Mouse (Mus musculus): Measurements from ENCODE around the gene Chchd2.
"Not testable (repeated sequence)": the region's sequence is repeated elsewhere in the genome, so short reads cannot be mapped to it uniquely, and the experiment has no call there.

Gene Chchd2

DNA sequence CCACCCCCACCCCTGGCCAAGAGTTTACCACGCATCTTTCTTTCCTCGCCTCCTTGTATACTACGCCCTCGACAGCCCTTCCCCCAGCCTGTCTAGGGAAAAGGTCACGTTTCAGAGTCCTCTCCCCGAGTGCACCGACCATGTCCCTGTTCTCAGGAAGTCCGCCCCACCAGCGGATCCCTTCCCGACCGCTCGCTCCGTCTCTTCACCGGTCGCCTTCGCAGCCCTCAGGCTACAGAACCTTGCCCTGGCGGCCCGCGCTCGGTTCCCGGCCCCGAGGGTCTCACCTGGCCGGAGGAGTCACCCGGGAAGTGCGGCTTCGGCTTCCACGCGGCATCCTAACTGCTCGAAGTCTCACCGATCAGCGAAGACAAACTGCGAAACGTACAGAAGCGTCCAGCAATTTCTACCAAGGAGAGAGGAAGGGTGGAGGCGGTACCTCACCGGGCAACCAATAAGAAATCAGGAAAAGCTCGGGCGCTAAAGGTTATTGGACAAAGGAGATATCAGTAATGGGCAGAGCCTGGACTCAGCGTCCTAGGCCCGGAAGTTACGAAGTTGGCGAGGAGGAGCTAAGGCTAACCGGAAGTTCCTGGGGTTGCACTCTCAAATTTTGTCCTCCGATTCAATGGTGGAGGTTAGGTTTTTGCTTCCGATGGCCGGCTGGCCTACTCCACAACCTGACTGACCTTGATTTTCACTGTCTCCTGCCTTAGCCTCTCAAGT lies at the start of gene Chchd2:
Gene Chchd2 (minus strand): TSS at position 560 of the 726 bp plus-strand sequence.
- DNase-seq, result peak; percentile 94 to 97

- no peak for DNase-seq
These were observed 49.7 kb upstream of the Chchd2 start for GRCm38 (mm10) chr5:129936941-129937340.

DNA sequence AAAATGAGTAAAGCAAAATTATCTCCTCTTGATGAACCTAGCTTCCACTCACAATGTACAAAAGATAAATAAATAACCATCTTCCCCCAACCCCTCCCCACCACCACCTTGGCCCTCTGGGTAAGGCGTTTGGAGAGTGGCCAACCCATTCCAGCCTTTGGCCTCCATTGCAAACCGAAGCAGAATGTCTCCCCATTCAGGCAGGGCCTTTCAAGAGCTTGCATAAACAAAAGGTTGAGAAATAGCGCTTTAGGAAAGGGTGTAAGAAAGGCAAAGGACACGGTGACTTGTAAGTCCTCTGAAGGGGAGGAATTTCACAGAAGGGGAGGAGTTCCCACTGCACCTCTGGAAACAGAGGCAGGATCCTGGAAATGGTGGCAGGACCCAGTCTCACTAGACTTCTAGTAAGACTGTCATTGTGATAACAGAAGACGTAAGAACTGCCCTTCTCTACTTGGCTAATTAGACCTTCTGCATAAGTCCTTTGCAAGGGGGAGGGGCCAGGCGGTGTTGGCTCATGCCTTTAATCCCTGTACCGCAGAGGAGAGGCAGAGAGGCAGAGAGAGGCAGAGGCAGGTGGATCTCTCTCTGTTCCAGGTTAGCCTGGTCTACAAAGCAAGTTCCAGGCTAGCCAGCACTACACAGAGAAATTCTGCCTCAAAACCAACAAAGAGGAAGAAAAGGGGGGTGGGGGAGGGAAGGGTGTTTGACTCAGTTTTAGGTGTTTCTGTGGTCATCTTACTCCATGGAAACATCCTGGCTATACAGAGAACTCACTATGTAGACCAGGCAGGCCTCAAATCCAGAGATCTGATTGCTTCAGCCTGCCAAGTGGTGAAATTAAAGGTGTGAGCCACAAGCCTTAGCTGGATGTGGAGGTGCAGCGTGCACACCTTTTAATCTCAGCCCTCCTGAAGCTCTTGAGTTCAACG lies 42.9 kb upstream of the Chchd2 start:
- DNase-seq, result peak; percentile 80 to 86

GRCm38 (mm10) chr5:129925933-129926332 lies 38.7 kb upstream of the Chchd2 start:
- peak; percentile 23 to 51 for DNase-seq

DNA sequence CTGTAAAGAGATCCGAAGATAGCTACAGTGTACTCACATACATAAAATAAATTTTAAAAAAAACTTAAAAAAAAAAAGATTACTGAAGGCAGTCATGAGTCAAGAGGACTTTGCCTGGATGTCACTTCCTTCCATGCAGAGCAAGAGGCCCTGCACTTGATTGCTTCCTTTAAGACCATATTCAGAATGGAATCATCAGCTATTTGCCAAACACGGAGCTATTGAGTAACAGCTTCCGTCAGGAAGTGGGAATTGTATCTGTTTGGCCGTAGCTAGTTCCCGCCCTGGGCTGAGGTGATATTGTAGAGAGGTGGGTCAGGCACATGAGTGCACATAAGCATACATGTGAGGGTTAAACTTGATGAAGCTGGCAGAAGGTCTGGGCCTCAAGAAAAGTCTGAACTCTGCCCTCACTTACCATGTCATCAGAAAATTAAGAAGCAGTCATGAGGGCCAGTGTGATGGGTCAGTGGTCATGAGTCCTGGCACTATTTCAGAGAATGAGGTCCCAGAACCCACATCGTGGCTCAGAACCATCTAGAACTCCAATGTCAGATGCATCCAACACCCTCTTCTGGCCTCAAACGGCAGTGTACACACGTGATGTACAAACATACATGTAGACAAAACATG lies 37.7 kb upstream of the Chchd2 start:
- DNase-seq, result peak; percentile 36 to 65

DNA sequence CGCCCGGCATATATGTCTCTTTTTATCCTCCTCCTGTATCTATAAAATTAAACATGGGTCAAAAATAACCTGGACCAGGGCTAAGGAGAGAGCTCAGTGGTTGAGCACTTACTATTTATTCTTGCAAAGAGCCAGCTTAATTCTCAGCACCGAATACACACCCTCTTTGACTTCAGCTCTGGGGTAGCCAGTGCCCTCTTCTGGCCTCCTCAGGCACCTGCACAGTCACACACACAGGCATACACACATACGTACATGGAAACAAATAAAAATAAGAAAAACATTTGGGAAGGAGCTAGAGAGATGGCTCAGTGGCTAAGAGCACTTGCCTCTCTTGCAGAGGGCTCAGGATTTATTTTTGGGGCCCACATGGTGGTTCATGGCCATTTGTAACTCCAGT lies 34.7 kb upstream of the Chchd2 start:
- DNase-seq, result no peak

GRCm38 (mm10) chr5:129919320-129919719 lies 32.0 kb upstream of the Chchd2 start:
- DNase-seq, result no peak

- peak in 1 of 2 experiments; percentile 17 for DNase-seq
These were observed 31.5 kb upstream of the Chchd2 start for GRCm38 (mm10) chr5:129918752-129919151.

DNA sequence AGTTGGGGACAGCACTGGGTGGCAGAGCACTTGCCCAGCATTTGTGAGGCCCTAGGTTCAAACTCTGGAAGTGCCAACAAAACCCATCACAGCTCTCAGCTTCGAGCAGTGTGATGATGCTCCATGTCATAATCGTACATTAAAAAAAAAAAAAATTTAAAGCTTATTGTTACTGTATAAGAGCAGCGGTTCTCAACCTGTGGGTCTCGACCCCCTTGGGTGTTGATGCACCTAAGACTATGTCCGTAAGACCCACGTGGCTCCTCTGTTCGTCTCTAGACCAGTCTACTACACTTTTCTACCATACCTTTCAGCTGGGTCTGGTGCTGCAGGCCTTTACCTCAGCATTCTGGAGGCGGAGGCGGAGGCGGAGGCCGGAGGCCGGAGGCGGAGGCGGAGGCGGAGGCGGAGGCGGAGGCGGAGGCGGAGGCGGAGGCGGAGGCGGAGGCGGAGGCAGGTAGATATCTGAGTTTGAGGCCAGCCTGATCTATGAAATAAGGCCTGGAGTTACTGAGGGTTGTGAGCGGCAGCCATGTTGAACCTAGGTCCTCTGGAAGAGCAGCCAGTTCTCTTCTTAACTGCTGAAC lies 30.9 kb upstream of the Chchd2 start:
- DNase-seq, result no peak

DNA sequence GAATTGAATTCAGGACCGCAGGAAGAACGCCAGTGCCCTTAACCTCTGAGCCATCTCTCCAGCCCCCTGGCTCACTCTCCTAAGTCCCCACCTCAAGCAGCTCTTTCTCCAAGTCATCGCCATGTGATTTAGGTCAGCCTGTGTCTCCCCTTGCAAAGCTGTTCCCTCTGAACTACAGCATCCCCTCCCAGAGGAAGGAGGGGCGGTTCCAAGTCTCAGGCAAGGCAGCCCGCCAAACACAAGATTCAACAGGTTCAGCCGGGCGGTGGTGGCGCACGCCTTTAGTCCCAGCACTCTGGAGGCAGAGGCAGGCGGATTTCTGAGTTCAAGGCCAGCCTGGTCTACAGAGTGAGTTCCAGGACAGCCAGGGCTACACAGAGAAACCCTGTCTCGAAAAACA lies 28.2 kb upstream of the Chchd2 start:
- not testable (repeated sequence) for DNase-seq

GRCm38 (mm10) chr5:129914024-129914423 lies 26.8 kb upstream of the Chchd2 start:
- peak; percentile 29 to 40 for DNase-seq

- DNase-seq, result no peak
These were observed 22.3 kb upstream of the Chchd2 start for GRCm38 (mm10) chr5:129909591-129909990.

GRCm38 (mm10) chr5:129909147-129909546 lies 21.9 kb upstream of the Chchd2 start:
- DNase-seq, result no peak

DNA sequence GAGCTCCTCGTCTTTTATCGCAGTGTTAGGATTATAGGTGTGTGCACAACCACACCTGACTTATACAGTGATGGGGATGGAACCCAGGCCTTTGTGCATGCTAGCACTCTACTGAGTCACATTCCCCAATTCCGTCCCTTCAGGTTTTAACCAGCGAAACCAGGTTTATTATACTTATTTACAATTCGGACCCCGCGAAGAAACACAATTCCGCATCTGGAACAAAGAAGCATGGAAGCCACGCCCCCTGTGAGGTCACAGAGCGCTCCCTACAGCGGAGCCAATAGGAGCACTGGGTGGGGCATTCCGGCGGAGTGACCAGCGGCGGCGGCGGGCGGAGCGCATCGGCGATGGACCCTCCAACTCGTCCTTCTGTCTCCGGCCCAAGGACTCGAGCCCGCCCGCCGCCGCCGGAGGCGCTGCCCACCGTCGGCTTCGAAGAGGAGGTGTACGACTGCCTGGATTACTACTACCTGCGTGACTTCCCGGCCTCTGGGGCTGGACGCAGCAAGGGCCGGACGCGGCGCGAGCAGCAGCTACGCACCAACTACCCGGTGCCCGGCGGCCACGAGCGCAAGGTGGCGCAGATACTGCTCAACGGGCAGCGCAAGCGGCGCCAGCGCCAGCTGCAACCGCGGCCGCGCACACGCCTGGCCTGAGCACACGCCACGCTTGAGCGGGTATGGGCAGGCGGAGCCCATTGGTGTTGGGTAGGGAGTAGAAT lies 21.1 kb upstream of the Chchd2 start, which contains the start of gene Nupr1l:
Gene Nupr1l (plus strand): TSS at position 299 of the 724 bp plus-strand sequence.
- DNase-seq, result peak; percentile 96 to 97

- DNase-seq, result no peak
These were observed 20.5 kb upstream of the Chchd2 start for GRCm38 (mm10) chr5:129907775-129908174.

DNA sequence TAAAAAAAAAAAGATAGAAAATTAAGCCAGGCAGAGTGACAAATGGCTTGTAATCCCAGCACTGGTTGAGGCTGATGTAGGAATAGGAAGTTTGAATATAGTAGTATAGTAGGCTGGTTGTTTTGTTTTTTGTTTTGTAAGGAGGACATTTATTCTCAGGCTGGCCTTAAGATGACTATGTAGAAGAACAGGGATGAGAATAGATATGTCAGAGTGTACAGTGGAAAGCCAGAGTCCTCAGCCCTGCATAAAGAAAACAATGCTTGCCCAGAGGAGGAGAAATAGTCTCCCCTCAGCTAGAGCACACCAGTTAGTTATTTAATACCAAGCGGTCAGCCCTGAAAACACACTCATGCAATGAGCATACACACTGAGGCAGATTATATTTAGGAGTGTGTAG lies 11.2 kb upstream of the Chchd2 start, which contains the start of gene Phkg1:
Gene Phkg1 (minus strand): TSS at position 101 of the 400 bp plus-strand sequence.
- no peak for DNase-seq

DNA sequence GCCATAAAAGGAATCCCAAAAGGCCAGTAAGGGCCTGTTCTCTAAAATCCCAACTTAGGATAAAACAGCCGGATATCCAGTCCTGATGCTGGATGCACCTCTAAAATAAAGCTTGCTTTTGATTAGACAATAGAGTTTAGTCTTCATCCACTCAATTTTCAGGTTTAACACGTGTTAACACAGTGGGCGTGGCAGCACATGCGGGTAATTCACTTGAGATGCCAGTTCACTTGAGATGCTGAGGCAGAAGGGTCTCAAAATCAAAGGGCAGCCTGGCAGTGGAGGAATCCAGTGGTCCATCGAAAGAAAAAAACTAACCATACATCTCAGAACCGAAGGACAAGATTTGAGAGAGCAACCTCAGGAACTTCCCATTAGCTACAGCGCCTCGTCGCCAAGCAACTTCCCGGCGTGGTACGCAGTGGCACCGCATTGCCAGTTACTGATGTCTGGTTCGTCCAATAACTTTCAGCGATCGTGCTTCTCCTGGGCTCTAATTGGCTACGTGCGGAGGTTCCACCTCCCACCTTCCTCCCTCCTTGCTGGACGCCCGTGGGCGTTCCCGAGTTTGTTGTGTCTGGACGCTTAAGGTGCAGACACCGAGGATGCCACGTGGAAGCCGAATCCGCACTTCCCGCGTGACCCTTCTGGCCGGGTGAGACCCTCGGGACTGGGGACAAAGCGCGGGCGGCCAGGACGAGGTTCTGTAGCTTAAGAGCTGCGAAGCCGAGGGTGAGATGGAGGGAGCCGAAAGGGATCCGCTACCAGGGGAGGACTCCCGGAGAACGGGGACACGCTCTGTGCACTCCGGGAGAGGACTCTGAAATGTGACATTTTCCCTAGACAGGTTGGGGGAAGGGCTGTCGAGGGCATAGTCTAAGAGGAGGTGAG lies 8.2 kb upstream of the Chchd2 start, which contains the start of gene Zbed5:
Gene Zbed5 (plus strand): TSS at position 526 of the 891 bp plus-strand sequence.
- peak; percentile 92 to 95 for DNase-seq

DNA sequence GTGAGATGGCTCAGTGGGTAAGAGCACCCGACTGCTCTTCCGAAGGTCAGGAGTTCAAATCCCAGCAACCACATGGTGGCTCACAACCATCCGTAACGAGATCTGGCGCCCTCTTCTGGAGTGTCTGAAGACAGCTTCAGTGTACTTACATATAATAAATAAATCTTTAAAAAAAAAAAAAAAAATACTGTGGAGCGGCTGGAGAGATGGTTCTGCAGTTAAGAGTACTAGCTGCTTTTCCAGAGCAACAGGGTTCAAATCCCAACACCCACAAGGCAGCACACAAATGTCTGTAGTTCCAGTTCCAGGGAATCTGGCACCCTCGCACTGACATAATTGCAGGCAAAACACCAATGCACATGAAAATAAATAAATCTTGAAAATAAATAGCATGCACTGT lies 3.1 kb upstream of the Chchd2 start:
- not testable (repeated sequence) for DNase-seq

DNA sequence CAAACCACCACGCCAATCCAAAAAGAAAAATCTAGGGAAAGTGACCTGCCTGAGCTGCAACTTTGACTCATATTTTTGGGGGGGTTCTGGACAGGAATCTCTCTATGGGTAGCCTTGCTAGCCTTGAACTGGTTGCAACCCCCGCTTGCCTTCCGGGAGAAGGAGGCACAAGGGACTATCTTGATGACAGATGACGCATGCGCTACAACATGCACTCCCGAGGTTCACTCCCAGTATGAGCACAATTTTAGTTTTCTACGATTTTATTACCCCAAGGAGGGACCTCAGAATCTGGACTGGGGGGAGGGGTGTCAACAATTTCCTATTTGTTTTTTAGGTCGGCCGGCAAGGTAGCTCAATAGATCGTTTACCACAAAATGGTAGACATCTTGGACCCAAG lies 999 bp downstream of the Chchd2 start:
- DNase-seq, result peak in 1 of 2 experiments; percentile 44

DNA sequence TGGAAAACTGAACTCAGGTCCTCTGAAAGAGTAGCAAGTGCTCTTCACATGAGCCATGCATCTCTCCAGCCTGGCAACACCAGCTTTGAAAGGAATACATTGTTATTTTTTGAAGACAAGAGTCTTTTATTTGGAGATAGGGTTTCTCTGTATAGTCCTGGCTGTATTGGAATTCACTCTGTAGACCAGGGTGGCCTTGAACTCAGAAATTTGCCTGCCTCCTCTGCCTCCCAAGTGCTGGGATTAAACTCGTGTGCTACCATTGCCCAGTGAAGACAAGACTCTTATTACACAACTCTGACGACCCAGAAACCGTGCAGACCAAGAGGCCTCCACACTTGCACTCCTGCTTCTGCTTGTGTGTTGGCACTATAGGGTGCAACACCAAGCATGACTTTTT lies 7.4 kb downstream of the Chchd2 start:
- DNase-seq, result no peak

DNA sequence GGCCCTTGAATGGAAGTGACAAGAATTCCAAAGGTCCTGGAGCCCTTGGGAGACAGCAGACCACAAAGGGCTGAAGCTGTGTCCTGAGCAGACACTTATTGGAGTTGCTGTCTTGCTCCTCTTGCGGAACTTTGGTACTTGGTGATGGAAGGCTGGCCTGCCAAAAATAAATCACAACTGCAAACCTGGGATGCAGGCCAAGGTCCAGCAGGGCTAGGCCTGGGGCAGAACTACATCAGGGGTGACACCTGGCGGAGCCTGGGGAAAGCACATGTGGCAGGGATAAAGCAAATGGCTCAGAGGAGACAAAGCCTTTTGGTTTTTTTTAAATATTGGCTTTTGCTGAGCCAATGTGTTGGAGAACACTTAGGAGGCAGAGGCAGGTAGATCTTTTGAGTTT lies 8.3 kb downstream of the Chchd2 start:
- DNase-seq, result peak; percentile 87 to 90
